ENCODE assay signal across 7 mouse cellular contexts in genomic region chr5:115300792-115301614, GRCm38 (mm10). TPM values are rescaled to one million over a fixed set of nuclear protein-coding genes. Genes with fewer than 3 reads are reported as not detected.
DNase-seq lines count a peak whose midpoint lies in the region; ATAC-seq lines count a peak whose summit lies in the region.

Dynll1 (minus strand) TSS chr5:115300999.

- H3K9me3 ChIP-seq in embryonic facial prominence, embryonic 10.5 days, result no peaks in the 10 kb centered on the region
- no peaks in the 10 kb centered on the region for H3K9me3 ChIP-seq in limb, embryonic 10.5 days (replicated peaks)
- H3K9me3 ChIP-seq in midbrain, embryonic 13.5 days, result no peaks in the 10 kb centered on the region

- H3K36me3 ChIP-seq in embryonic facial prominence, embryonic 10.5 days (replicated peaks), result peaks cover 36% of the 10 kb centered on the region
- H3K36me3 ChIP-seq in limb, embryonic 10.5 days, result peaks cover 40% of the 10 kb centered on the region
- peaks cover 26% of the 10 kb centered on the region for H3K36me3 ChIP-seq in midbrain, embryonic 13.5 days

- peak; percentile 100 for DNase-seq in adrenal gland, postnatal 10 days
- peak; percentile 99 for DNase-seq in embryonic facial prominence, embryonic 10.5 days (ENCODE audit: low spot score)
- peak; percentile 98 for DNase-seq in kidney, adult 11 months
- DNase-seq in limb, embryonic 10.5 days (ENCODE audit: low spot score), result peak; percentile 100
- DNase-seq in spleen, adult 12 weeks (ENCODE audit: low spot score), result peak; percentile 97

- H3K9ac ChIP-seq in midbrain, embryonic 13.5 days (replicated peaks), result peak within 1 kb of the TSS; percentile 91

- 0 out of 2 replicates have a peak, but pooled peaks cover 3% of the 10 kb centered on the region for H3K27me3 ChIP-seq in embryonic facial prominence, embryonic 10.5 days (replicated peaks; ENCODE audit: low read depth, poor library complexity, severe bottlenecking)
- H3K27me3 ChIP-seq in limb, embryonic 10.5 days (ENCODE audit: low read depth, poor library complexity, severe bottlenecking), result no peaks in the 10 kb centered on the region
- peaks cover 11% of the 10 kb centered on the region for H3K27me3 ChIP-seq in midbrain, embryonic 13.5 days

- ATAC-seq in granulocyte monocyte progenitor cell, adult 5-6 weeks (replicated peaks; ENCODE audit: poor library complexity, severe bottlenecking), result peak; percentile 95
- peak; percentile 98 for ATAC-seq in midbrain, embryonic 13.5 days

- peak within 1 kb of the TSS; percentile 80 for H3K4me2 ChIP-seq in midbrain, embryonic 13.5 days (replicated peaks)

- H3K27ac ChIP-seq in embryonic facial prominence, embryonic 10.5 days (replicated peaks), result peak within 1 kb of the TSS; percentile 93
- H3K27ac ChIP-seq in limb, embryonic 10.5 days, result peak within 1 kb of the TSS; percentile 93
- H3K27ac ChIP-seq in midbrain, embryonic 13.5 days, result peak within 1 kb of the TSS; percentile 95

- under 1% methylated on average over 66 of the region's 66 CpGs for WGBS in embryonic facial prominence, embryonic 10.5 days
- WGBS in limb, embryonic 10.5 days, result under 1% methylated on average over 65 of the region's 66 CpGs
- 1% methylated on average over 66 of the region's 66 CpGs for WGBS in midbrain, embryonic 13.5 days

- peak within 1 kb of the TSS; percentile 95 for H3K4me3 ChIP-seq in embryonic facial prominence, embryonic 10.5 days
- peak within 1 kb of the TSS; percentile 93 for H3K4me3 ChIP-seq in limb, embryonic 10.5 days
- peak within 1 kb of the TSS; percentile 91 for H3K4me3 ChIP-seq in midbrain, embryonic 13.5 days (replicated peaks)

- H3K4me1 ChIP-seq in embryonic facial prominence, embryonic 10.5 days, result peaks cover 40% of the 10 kb centered on the region
- H3K4me1 ChIP-seq in limb, embryonic 10.5 days, result peaks cover 31% of the 10 kb centered on the region
- peaks cover 31% of the 10 kb centered on the region for H3K4me1 ChIP-seq in midbrain, embryonic 13.5 days (replicated peaks)

RNA-seq across cellular contexts. Expression of gene Dynll1, which starts in this region (rescaled TPM):
- 100 to 1,000 TPM; 243 to 258 TPM for total RNA-seq in adrenal gland, postnatal 10 days (2021)
- polyA plus RNA-seq in embryonic facial prominence, embryonic 10.5 days (2016; fragmentation: Nextera tagmentation; extraction: Ambion mirVana), result 1,787 and 1,839 TPM in 2 replicates
- 491 and 531 TPM in 2 replicates for total RNA-seq in granulocyte monocyte progenitor cell, adult 5-6 weeks (2014; fragmentation: Nextera tagmentation)
- total RNA-seq in granulocyte monocyte progenitor cell, adult 5-6 weeks (2017), result 298 and 379 TPM in 2 replicates
- 1,816 and 1,865 TPM in 2 replicates for polyA plus RNA-seq in limb, embryonic 10.5 days (2016; fragmentation: Nextera tagmentation; extraction: Ambion mirVana)
- 1,401 and 1,414 TPM in 2 replicates for polyA plus RNA-seq in midbrain, embryonic 13.5 days (2015; fragmentation: Nextera tagmentation; extraction: Ambion mirVana)

Comparison
In these comparisons a context has a peak if more than half of its experiments do, and no peak if none do; other contexts are left out.
1. Peak in every context shown above with its lines: DNase-seq, ATAC-seq, H3K4me3 ChIP-seq and H3K27ac ChIP-seq.